Mouse (Mus musculus) limb, embryonic 12.5 days (tissue): ENCODE results near the gene Impdh1. TPM values are rescaled to one million over a fixed set of nuclear protein-coding genes. Genes with fewer than 3 reads are reported as not detected.
A peak's percentile ranks its signal among the peaks of the same experiment; 100 is the strongest.

Experiments used
- ATAC-seq: fragments of 200-750 bp; cut with Nextera tagmentation; 2 replicates; pipeline ENCODE4 v1.8.0; 2017; ENCODE audit warnings: low read depth, moderate TSS enrichment; ENCODE audit not compliant: insufficient number of reproducible peaks, insufficient read depth, low FRiP score, low TSS enrichment
- H3K27ac ChIP-seq: fragments of 300-500 bp; sonication (generic); 2 replicates; pipeline ENCODE4 v1.5.1; 2016; ENCODE audit warnings: mild to moderate bottlenecking, moderate library complexity
- H3K27me3 ChIP-seq: fragments of 300-500 bp; sonication (generic); 2 replicates; pipeline ENCODE4 v1.6.1; 2016; ENCODE audit warnings: mild to moderate bottlenecking, moderate library complexity
- H3K36me3 ChIP-seq: fragments of 300-500 bp; sonication (generic); 2 replicates; pipeline ENCODE4 v1.6.1; 2016; ENCODE audit warnings: mild to moderate bottlenecking, moderate library complexity
- H3K4me1 ChIP-seq: fragments of 300-500 bp; sonication (generic); replicated peaks from 2 replicates; pipeline ENCODE4 v1.6.1; 2016
- H3K4me2 ChIP-seq: fragments of 300-500 bp; sonication (generic); 2 replicates; pipeline ENCODE4 v1.6.1; 2016; ENCODE audit warnings: mild to moderate bottlenecking, moderate library complexity
- H3K4me3 ChIP-seq: fragments of 300-500 bp; sonication (generic); replicated peaks from 2 replicates; pipeline ENCODE4 v1.5.1; 2016; ENCODE audit warnings: mild to moderate bottlenecking
- H3K9ac ChIP-seq: fragments of 300-500 bp; sonication (generic); replicated peaks from 2 replicates; pipeline ENCODE4 v1.6.1; 2016; ENCODE audit warnings: mild to moderate bottlenecking, moderate library complexity
- H3K9me3 ChIP-seq: fragments of 300-500 bp; sonication (generic); 2 replicates; pipeline ENCODE4 v1.6.1; 2016; ENCODE audit warnings: mild to moderate bottlenecking, moderate library complexity
- WGBS: fragments of 180-500 bp; shearing (Covaris S2); methylation state at CpG from one replicate; pipeline ENCODE4 v1.1.7; 2016; 5-methylcytosine and 5-hydroxymethylcytosine counted together
- polyA plus RNA-seq: library from polyadenylated mRNA; unstranded; fragments of >200 nt; fragmentation: Nextera tagmentation; extraction: Ambion mirVana; gene quantifications from 2 replicates; pipeline ENCODE4 v1.2.1, GENCODE M21; 2016

Impdh1 gene
- polyA plus RNA-seq, 1 experiment from 2014 or later: 44.5 TPM

- Histone ChIP-seq H3K4me3 (peak overlapping the region; percentile 67), H3K9me3 (no peaks in the 10 kb centered on the region), H3K27ac (peak overlapping the region; percentile 75), H3K4me1 (peaks cover 51% of the 10 kb centered on the region), H3K4me2 (peak overlapping the region; percentile 84), H3K27me3 (peaks cover 36% of the 10 kb centered on the region), H3K9ac (peak overlapping the region; percentile 70), H3K36me3 (peaks cover 3% of the 10 kb centered on the region)
- under 1% methylated on average over 59 of the region's 66 CpGs for WGBS
- peak; percentile 66 for ATAC-seq
These were observed 4.2 kb downstream of the Impdh1 start for GRCm38 (mm10) chr6:29211806-29212492.

GRCm38 (mm10) chr6:29211146-29211545, 5.0 kb downstream of the Impdh1 start:
- Histone ChIP-seq H3K27ac (peak overlapping the region; percentile 75; the same call in 1 of the 2 replicates), H3K4me2 (peak overlapping the region; percentile 84), H3K4me1 (peaks cover 45% of the 10 kb centered on the region), H3K4me3 (peak overlapping the region; percentile 67), H3K9ac (peak overlapping the region; percentile 70), H3K9me3 (no peaks in the 10 kb centered on the region), H3K36me3 (peaks cover 9% of the 10 kb centered on the region), H3K27me3 (peaks cover 30% of the 10 kb centered on the region)
- no peak for ATAC-seq
- 18% methylated on average over 7 of the region's 7 CpGs for WGBS

- Histone ChIP-seq H3K27me3 (peaks cover 22% of the 10 kb centered on the region), H3K27ac (no peak overlapping the region), H3K9me3 (no peaks in the 10 kb centered on the region), H3K4me3 (no peak overlapping the region), H3K36me3 (peaks cover 15% of the 10 kb centered on the region), H3K4me1 (peaks cover 38% of the 10 kb centered on the region), H3K4me2 (peak overlapping the region; percentile 17; the same call in 1 of the 2 replicates), H3K9ac (0 out of 2 replicates have a peak overlapping the region, but pooled peaks have one; percentile 31)
- WGBS: 78% methylated on average over 9 of the region's 9 CpGs
- ATAC-seq: no peak
These were observed 5.8 kb downstream of the Impdh1 start for GRCm38 (mm10) chr6:29210231-29210936.

GRCm38 (mm10) chr6:29208178-29208577, 8.0 kb downstream of the Impdh1 start:
- 89% methylated on average over 5 of the region's 5 CpGs for WGBS
- no peak overlapping the region for H3K9ac ChIP-seq
- no peak overlapping the region for H3K4me2 ChIP-seq
- H3K4me1 ChIP-seq: peaks cover 24% of the 10 kb centered on the region
- H3K36me3 ChIP-seq: peaks cover 34% of the 10 kb centered on the region
- no peak for ATAC-seq
- H3K27me3 ChIP-seq: 0 out of 2 replicates have a peak, but pooled peaks cover under 1% of the 10 kb centered on the region
- H3K9me3 ChIP-seq: no peaks in the 10 kb centered on the region
- H3K27ac ChIP-seq: no peak overlapping the region
- H3K4me3 ChIP-seq: no peak overlapping the region

GRCm38 (mm10) chr6:29207017-29207416, 9.1 kb downstream of the Impdh1 start:
- Histone ChIP-seq H3K4me2 (no peak overlapping the region), H3K9me3 (no peaks in the 10 kb centered on the region), H3K4me1 (peaks cover 16% of the 10 kb centered on the region), H3K36me3 (peaks cover 45% of the 10 kb centered on the region), H3K4me3 (no peak overlapping the region), H3K9ac (no peak overlapping the region), H3K27ac (no peak overlapping the region), H3K27me3 (no peaks in the 10 kb centered on the region)
- no peak for ATAC-seq
- 81% methylated on average over 5 of the region's 5 CpGs for WGBS

- Histone ChIP-seq H3K36me3 (peaks cover 55% of the 10 kb centered on the region), H3K4me3 (no peak overlapping the region), H3K4me1 (peaks cover 8% of the 10 kb centered on the region), H3K9me3 (no peaks in the 10 kb centered on the region), H3K9ac (no peak overlapping the region), H3K27me3 (no peaks in the 10 kb centered on the region), H3K4me2 (no peak overlapping the region), H3K27ac (no peak overlapping the region)
- no peak for ATAC-seq
- 93% methylated on average over 10 of the region's 10 CpGs for WGBS
These were observed 10.2 kb downstream of the Impdh1 start for GRCm38 (mm10) chr6:29206006-29206405.

GRCm38 (mm10) chr6:29204932-29205614, 11.1 kb downstream of the Impdh1 start:
- Histone ChIP-seq H3K36me3 (peaks cover 63% of the 10 kb centered on the region), H3K27me3 (no peaks in the 10 kb centered on the region), H3K27ac (no peak overlapping the region), H3K9ac (no peak overlapping the region), H3K4me2 (no peak overlapping the region), H3K4me1 (peaks cover under 1% of the 10 kb centered on the region; the same call in 1 of the 2 replicates), H3K9me3 (no peaks in the 10 kb centered on the region), H3K4me3 (no peak overlapping the region)
- WGBS: 57% methylated on average over 15 of the region's 15 CpGs
- ATAC-seq: no peak

- H3K9me3 ChIP-seq: no peaks in the 10 kb centered on the region
- no peaks in the 10 kb centered on the region for H3K27me3 ChIP-seq
- H3K36me3 ChIP-seq: peaks cover 63% of the 10 kb centered on the region
- H3K4me2 ChIP-seq: no peak overlapping the region
- no peaks in the 10 kb centered on the region for H3K4me1 ChIP-seq
- no peak for ATAC-seq
- no peak overlapping the region for H3K9ac ChIP-seq
- 87% methylated on average over 6 of the region's 6 CpGs for WGBS
- H3K4me3 ChIP-seq: no peak overlapping the region
- no peak overlapping the region for H3K27ac ChIP-seq
These were observed 12.1 kb downstream of the Impdh1 start for GRCm38 (mm10) chr6:29203861-29204585.

GRCm38 (mm10) chr6:29203096-29203495, 13.1 kb downstream of the Impdh1 start:
- Histone ChIP-seq H3K4me2 (no peak overlapping the region), H3K4me1 (peaks cover 4% of the 10 kb centered on the region; the same call in 1 of the 2 replicates), H3K9ac (no peak overlapping the region), H3K27ac (no peak overlapping the region), H3K4me3 (no peak overlapping the region), H3K9me3 (no peaks in the 10 kb centered on the region), H3K27me3 (0 out of 2 replicates have a peak, but pooled peaks cover 3% of the 10 kb centered on the region), H3K36me3 (peaks cover 63% of the 10 kb centered on the region)
- ATAC-seq: no peak
- 86% methylated on average over 13 of the region's 13 CpGs for WGBS

- 86% methylated on average over 8 of the region's 8 CpGs for WGBS
- Histone ChIP-seq H3K4me3 (no peak overlapping the region), H3K27ac (no peak overlapping the region), H3K9ac (no peak overlapping the region), H3K36me3 (peaks cover 60% of the 10 kb centered on the region), H3K4me2 (no peak overlapping the region), H3K27me3 (peaks cover 11% of the 10 kb centered on the region; the same call in 1 of the 2 replicates), H3K4me1 (peaks cover 4% of the 10 kb centered on the region; the same call in 1 of the 2 replicates), H3K9me3 (no peaks in the 10 kb centered on the region)
- no peak for ATAC-seq
These were observed 14.2 kb downstream of the Impdh1 start for GRCm38 (mm10) chr6:29201988-29202387.
